Mouse (Mus musculus): ENCODE measurements around the gene Rnf169. TPM values are rescaled to one million over a fixed set of nuclear protein-coding genes. Genes with fewer than 3 reads are reported as not detected.
A peak's percentile ranks its signal among the peaks of the same experiment; 100 is the strongest.
"Not testable (repeated sequence)": the region's sequence is repeated elsewhere in the genome, so short reads cannot be mapped to it uniquely, and the experiment has no call there.

The Rnf169 gene
- total RNA-seq, 2 experiments from 2014 or later = 6.4 to 7.4 TPM

DNA sequence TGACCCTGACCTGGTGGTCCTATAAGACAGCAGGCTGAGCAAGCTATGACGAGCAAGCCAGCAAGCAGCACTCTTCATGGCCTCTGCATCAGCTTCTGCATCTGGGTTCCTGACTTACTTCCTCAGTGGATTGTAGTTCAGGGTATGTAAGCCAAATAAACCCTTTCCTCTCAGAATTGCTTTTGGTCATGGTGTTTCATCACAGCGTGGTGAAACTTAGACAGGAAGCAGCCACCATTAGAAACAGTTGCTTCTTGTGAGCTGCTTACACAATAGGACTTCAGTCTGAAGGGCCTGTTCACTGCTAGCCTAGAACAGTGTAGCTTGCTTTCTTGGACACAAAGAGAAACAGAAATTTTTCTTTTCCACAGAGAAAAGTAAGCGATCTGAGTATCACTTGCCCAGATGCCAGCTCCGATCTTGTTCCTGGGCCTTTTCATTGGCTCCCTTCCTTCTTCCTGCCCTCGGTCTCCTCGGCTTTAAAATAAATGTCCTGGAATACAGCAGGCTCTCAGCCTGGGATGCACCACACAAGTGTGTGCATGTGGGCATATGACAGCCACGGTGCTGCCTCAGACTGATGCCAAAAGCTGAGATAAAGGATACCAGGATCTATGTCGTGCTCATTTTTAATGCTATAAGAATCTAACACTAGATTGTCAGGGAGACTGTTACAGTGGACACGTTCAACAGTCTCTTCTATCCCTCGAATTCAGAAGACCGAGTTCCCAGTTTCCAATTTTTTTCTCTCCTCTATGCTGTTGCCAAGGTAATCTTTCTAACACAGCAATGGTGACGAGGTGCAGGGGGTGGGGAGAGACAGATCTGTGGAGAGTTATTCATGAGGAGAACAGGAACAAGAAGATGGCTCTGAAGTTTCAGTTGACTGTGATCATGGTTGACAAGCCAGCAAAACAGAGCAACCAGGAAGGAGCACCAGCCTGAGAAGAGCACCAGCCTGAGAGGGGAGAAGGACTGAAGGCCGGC, 2.3 kb upstream of the Rnf169 start:
- intact Hi-C loops (cut with DNase I; ENCODE audit: low total_unique reads) = loop anchor here (5.0 kb wide), 1 partner anchor 50 kb away; no protein-coding TSS in a partner anchor
- DNase-seq = no peak

DNA sequence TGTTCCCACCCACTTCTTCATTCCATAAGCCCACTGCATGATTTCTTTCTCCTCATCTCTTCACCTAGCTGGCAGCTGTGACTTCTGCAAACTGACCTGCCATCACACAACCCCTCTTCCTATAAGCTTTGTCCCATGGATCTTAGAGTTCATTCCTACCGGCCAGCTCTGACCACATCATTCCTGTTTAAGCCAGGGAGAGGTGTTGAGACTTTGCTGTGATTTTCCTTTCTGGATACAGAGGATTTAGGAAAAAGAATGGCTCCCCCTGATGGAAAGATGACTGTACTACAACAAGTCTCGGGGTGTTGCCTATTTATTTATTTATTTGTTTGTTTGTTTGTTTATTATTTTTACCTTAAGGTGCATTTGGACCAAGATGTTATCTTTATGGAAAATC, 1.1 kb upstream of the Rnf169 start:
- DNase-seq = no peak
- intact Hi-C loops (cut with DNase I; ENCODE audit: low total_unique reads) = loop anchor here (5.0 kb wide), 1 partner anchor 49 kb away; no protein-coding TSS in a partner anchor

DNA sequence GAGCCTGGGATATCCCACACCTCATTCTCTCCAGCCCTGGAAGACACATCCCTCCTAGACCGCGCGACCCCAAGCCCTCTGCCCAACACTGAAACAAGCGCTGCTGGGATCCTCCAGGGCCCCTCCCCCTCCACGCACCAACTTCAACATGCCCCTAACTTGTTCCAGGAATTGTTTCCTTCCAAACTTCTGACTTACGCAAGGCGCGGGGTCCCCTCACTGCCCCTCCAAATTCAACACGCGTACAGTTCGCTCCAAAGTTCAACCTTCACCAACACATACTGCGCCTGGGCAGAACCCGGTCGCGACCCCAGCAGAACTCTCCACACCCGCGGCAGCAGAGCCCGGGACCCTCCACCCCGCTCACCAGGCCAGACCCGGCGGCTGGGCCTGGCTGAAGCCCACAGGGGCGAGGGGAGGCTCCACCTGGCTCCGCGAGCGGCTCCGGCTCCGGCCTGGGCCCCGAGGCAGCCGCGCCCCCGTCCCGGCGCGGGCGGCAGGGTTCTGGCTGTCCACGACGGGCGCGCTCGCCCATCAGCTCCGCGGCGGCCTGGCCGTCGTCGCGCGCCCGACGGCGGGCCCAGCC, 609 bp downstream of the Rnf169 start:
- peak; percentile 30 for DNase-seq
- intact Hi-C loops (cut with DNase I; ENCODE audit: low total_unique reads) = loop anchor here (5.0 kb wide), 1 partner anchor 47 kb away; no protein-coding TSS in a partner anchor

- intact Hi-C loops (cut with DNase I; ENCODE audit: low total_unique reads) = no loop called here
Measured at GRCm38 (mm10) chr7:99979081-99979480, 1.2 kb downstream of the Rnf169 start.

DNA sequence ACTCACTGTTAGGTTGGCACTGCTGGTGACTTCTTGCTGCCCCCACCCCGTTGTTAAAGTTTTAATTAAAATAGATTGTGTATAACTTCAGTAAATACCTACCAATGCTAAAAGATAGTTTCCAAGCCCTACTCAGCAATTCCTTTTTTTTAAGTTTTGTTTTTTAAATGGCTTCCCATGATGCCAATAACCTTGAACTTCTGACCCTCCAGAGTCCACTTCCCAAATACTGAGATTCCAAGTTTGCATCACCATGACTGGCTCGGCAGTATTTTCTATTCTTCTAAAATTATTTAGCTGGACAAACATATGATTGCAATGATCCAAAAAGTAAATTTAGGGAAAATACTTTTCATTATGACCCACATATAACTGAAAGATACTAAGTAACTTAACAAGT, 2.2 kb downstream of the Rnf169 start:
- intact Hi-C loops (cut with DNase I; ENCODE audit: low total_unique reads) = no loop called here
- DNase-seq = no peak

More at GRCm38 (mm10) chr7:99979081-99979480, 1.2 kb downstream of the Rnf169 start:
- no peak for DNase-seq

DNA sequence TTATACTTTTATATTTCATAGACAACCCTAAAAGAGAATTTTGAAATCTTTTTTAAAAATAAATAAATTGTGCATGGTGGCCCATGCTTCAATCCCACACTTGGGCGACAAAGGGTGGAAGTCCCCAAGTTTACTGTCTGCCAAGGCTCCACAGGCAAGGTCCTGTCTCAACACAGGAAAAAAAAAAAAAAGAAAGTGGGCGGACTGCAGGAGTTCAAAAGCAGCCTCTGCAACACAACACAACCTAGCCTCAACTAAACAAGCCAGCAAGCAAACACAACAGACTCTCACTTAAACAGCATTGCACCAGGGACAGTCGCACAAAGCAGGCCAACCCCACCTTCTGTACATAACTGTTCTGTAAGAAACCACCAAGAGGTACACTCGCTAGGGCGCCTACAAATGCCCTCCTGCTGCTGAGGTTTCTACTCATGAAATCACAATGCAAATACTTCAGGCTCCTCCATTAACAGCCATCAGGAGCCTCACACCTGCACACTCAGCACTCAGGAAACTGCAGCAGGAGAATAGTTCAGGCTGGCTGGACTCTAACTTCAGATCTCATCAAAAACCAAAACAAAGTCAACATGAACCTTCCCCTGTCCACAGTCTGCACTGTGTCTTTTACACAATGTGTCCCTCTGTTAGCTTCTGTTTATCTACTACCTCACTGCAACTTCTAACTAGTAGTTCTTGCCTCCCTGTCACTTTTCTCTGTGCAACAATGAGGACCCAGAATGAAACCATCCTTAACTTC, 4.3 kb downstream of the Rnf169 start:
- DNase-seq = no peak
- intact Hi-C loops (cut with DNase I; ENCODE audit: low total_unique reads) = no loop called here

GRCm38 (mm10) chr7:99974208-99974970, 5.9 kb downstream of the Rnf169 start:
- intact Hi-C loops (cut with DNase I; ENCODE audit: low total_unique reads) = no loop called here
- no peak for DNase-seq

GRCm38 (mm10) chr7:99972912-99973311, 7.3 kb downstream of the Rnf169 start:
- intact Hi-C loops (cut with DNase I; ENCODE audit: low total_unique reads); DNase-seq: not testable (repeated sequence)

- no peak for DNase-seq
- intact Hi-C loops (cut with DNase I; ENCODE audit: low total_unique reads) = no loop called here
Measured at GRCm38 (mm10) chr7:99971926-99972325, 8.3 kb downstream of the Rnf169 start.

- intact Hi-C loops (cut with DNase I; ENCODE audit: low total_unique reads) = no loop called here
- DNase-seq = no peak
Measured at GRCm38 (mm10) chr7:99969151-99969550, 11.1 kb downstream of the Rnf169 start.

DNA sequence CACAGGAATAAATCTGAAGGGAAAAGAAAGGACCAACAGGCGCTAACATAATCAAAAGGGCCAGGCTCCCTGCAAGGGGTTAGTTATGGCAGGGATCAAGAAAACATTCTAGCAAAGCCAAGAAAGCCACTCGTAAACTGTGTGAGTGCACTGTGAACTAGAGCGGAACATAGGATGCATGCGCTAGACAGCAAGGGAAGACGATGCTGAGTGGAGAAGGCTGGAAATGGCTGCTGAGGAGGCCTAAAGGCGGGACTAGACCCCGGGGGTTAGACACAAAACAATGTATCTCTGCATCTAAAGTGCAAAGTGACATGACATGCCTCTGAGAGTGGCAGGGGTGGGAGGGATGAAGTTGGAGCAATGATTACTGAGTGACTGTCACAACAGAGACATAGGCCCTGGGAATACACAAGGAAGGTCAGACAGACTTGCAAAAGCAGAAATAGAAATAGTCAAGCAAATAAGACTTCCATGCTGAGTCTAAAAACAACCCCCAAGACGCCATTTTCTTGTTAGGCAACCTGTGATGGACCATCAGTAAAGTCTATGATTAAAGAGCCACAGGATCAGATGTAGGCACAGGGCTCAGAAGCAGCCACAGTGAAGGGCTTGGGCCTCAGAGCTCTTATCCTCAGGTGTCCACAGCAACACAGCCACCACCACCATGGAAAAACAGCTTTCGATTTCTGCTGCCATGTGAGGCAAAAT, 14.1 kb downstream of the Rnf169 start:
- DNase-seq = no peak
- intact Hi-C loops (cut with DNase I; ENCODE audit: low total_unique reads) = no loop called here

DNA sequence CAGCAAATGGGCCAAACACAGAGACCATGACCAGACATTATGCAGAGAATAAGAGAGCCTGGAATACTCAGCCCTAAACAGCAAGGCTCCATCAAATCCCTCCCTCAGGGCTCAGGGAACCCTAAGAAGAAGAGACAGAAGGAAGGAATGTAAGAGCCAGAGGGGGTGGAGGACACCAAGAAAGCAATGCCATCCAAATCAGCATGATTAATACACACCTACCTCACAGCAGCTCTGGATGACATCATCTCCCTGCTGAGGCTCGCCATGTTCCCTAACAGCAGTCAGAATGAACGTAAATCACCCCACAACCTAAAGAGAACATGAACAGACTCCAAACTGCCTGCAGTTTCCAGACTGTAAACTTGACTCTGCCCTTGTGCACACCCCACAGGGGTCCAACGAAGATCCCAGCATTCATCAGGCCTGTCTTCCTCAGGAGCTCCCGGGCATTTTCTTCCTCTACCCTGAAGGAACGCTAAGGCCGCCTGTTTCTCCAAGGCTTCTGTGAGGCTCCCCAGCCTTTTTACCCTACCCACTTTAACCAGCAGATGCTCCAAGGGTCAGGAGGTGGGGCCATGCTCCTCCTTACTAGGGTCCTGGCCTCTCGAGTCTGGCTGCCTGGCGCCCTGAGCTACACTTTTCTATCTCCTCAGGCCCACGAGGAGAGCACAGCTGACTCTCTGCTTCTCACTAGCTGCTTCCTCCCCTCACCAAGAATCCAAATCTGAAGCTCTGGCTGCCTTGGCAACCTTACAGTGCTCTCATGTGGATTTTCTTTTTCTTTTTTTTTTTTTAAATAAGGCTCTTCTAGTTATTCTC, 15.0 kb downstream of the Rnf169 start:
- DNase-seq = peak; percentile 9
- intact Hi-C loops (cut with DNase I; ENCODE audit: low total_unique reads) = no loop called here

DNA sequence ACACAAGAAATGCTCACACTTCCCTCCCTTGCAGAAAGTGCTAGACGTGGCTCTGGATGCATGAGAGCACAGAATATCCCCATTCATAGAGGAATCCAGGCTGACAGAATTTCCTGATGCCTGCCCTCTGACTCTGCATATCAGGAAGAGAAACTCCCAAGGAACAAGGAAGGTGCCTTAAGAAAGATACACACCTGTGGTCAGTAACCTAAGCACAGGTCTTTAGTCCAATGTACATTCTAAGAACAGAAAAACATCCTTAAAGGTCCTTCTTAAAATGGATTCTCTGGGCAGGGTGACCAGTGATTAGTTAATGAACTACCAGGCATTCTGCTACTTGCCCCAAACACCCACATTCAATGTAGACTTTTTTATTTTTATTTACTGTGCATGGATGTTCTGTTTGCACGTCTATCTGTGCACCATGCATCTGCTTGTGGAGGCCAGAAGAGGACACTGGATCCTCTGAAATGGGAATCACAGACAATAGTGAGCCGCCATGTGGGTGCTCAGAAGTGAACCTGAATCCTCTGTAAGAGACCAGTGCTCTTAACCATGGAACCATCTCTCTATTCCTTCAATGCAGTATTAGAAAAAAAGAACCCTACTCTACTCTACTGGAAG, 16.9 kb downstream of the Rnf169 start:
- no peak for DNase-seq
- intact Hi-C loops (cut with DNase I; ENCODE audit: low total_unique reads) = no loop called here

DNA sequence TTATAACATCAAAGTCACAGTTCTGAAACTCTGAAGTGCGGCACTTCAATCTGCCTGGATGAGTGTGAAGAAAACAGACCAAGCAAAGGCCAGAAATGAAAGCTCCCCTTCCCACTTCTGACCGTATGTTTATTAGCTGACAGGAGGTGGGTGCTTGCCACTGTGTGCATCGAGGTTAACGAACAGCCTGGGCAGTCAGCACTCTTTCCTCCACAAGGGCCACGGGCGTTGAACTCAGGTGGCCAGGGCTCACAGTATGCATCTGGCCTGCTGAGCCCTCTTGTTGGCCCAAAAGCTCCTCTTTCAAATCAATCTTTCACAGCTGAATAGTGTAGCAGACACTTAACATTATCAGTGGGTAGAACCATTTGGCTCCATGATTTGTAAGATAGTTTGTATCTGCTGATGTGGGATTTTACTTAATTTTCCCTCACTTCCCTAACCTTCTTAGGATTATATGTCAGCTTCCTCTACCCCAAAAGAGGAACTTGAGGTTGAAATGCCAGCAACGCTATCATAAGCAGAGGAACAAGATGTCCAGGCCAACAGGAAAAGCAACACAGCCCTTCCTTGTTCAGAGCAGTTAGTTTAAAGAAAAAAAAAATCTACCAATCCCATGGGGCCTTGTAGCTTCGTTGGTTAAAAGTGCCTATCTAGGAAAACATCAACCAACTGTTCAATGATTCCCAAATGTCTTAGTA, 17.6 kb downstream of the Rnf169 start:
- no peak for DNase-seq
- intact Hi-C loops (cut with DNase I; ENCODE audit: low total_unique reads) = no loop called here

GRCm38 (mm10) chr7:99961518-99961917, 18.7 kb downstream of the Rnf169 start:
- intact Hi-C loops (cut with DNase I; ENCODE audit: low total_unique reads) = no loop called here
- no peak for DNase-seq

- intact Hi-C loops (cut with DNase I; ENCODE audit: low total_unique reads); DNase-seq: not testable (repeated sequence)
Measured at GRCm38 (mm10) chr7:99960571-99960970, 19.7 kb downstream of the Rnf169 start.
